Mouse (Mus musculus): ENCODE data around the gene Ofcc1. TPM values are rescaled to one million over a fixed set of nuclear protein-coding genes. Genes with fewer than 3 reads are reported as not detected.

Ofcc1 gene
- total RNA-seq, 2 experiments from 2014 or later: not detected

DNA sequence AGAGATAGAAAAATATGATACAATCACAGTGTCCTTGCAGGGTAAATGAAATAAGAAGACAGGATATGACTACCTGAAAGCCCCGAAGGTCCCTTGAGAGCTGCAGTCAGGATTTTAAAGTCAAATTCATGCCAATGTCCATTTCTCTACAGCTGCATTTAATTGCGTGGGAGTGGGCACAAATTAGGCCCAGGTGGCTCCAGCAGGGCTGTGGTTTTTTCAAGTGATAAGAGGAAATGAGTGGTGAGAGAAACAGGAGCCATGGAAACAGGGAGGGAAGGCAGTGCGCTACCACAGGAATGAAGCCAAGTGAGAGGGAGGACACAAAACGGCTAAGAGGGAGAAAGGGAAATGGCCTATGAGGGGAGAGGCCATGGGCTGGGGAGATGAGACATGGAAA, 363.3 kb downstream of the Ofcc1 start:
- no peak for DNase-seq

GRCm38 (mm10) chr13:39979294-39980061, 381.8 kb downstream of the Ofcc1 start:
- DNase-seq: no peak

DNA sequence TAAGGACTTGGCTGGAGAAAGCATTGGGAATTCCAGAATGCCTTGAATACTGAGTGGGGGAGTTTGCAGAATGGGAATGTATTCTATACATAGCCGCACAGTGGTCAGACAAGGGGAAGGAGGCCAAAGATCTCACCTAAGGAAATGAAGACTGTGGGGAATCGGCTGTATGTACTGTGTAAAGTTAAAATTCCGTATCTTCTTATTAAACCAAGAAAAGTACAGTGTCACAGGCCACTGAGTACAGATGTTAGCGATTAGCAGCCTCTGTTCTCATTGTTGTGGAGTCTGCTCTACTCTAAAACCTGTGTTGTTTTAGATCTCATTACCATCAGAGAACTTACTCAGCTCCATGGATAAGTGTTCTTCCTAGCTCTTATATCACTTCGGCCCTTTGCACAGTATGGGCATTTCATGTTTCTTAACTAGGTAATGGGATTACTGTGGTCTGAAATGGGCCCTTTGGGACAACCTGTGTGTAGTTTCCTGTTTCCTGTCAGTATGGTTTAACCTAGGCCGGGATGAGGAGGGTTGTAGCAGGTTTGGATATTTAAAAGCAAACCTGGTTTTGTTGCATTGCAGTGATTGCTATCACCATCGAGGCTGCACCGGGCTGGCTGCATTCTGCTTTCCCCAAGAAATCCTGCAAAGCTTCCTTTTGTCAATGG, 392.8 kb downstream of the Ofcc1 start:
- DNase-seq: no peak

DNA sequence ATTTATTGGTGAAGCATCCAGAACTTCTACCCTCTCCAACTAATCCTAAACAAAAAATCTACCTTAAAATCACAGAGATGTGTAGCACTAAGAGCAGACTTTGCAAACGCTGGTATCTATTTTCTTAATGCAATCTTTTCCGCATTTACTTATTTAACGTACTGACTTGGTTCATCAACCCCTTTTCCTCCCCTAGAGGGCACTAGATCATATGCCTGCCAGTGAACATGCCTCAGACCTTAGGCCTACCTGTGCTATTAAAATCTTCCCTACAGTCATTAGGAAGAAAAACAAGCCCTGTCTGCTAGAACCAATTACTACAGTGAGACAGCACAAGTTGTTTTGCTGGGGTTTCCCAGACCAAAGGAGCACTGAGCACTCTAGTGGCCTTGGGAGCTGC, 404.0 kb downstream of the Ofcc1 start:
- no peak for DNase-seq

DNA sequence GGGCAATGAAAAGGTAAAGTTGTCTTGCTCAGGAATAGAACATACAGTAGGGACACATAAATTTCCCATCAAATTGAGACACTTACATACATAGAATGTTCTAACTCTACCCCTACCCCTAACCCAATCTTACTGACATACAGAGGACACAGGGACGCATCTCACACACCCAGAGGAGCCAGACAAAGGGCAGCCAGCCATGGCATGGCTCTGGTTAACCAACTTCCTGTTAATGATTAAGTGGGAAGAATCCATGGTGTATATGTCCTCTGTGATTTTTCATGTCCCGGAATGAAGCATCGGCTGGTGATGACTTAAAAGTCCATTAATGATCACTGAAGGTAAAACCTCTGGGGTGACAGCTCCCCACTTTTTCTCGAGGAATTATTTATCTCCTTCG, 405.2 kb downstream of the Ofcc1 start:
- no peak for DNase-seq

All from gastrocnemius, postnatal 10 days (tissue).